13 mouse cellular contexts compared by ENCODE assay signal in genomic region chr13:71734261-71734660, GRCm38 (mm10).
A peak's percentile ranks its signal among the peaks of the same experiment; 100 is the strongest.
DNase-seq lines count a peak whose midpoint lies in the region; ATAC-seq lines count a peak whose summit lies in the region.
"Had no signal": no experiment of that assay in that cellular context is flagged by ENCODE, and none has a peak within 500 bp of the region (broad histone marks: within the 10 kb centered on the region; RNA-seq: fewer than 3 reads in every experiment).

No protein-coding gene starts in this region.

- H3K9ac ChIP-seq in kidney, embryonic 16.5 days (replicated peaks; ENCODE audit: low read length), result no peak overlapping the region
- H3K9ac ChIP-seq in forebrain, embryonic 12.5 days, result no peak overlapping the region

- no peaks in the 10 kb centered on the region for H3K4me1 ChIP-seq in kidney, embryonic 16.5 days (ENCODE audit: insufficient read depth, low read length)
- H3K4me1 ChIP-seq in forebrain, embryonic 12.5 days, result peaks cover 4% of the 10 kb centered on the region; the same call in 1 of the 2 replicates

- H3K4me2 ChIP-seq in kidney, embryonic 16.5 days (replicated peaks; ENCODE audit: low read depth, low read length), result no peak overlapping the region
- H3K4me2 ChIP-seq in forebrain, embryonic 12.5 days, result no peak overlapping the region

- H3K9me3 ChIP-seq in kidney, embryonic 16.5 days (ENCODE audit: low read length), result no peaks in the 10 kb centered on the region
- H3K9me3 ChIP-seq in forebrain, embryonic 12.5 days, result no peaks in the 10 kb centered on the region

- H3K27ac ChIP-seq in kidney, embryonic 16.5 days (ENCODE audit: low read length), result no peak overlapping the region
- H3K27ac ChIP-seq in forebrain, embryonic 12.5 days, result no peak overlapping the region

- H3K4me3 ChIP-seq in kidney, embryonic 16.5 days (ENCODE audit: low read length), result no peak overlapping the region
- H3K4me3 ChIP-seq in forebrain, embryonic 12.5 days (replicated peaks), result no peak overlapping the region
- H3K4me3 ChIP-seq: gastrocnemius, adult 2 months had no signal

- peak; percentile 51 for DNase-seq in kidney, adult 11 months
- DNase-seq in kidney, postnatal 10 days, result peak; percentile 14
- peak; percentile 9 to 38 for DNase-seq in lung, adult 18-20 months
- peak; percentile 14 for DNase-seq in mesoderm, embryonic 11.5 days (ENCODE audit: low read depth, low spot score)
- no peak for DNase-seq in cerebellum, postnatal 4 days (ENCODE audit: low spot score in 2 of 2)
- DNase-seq: adrenal gland, postnatal 25 days; gastrocnemius, adult 2 months; midbrain, embryonic 14.5 days had no signal

- no peaks in the 10 kb centered on the region for H3K27me3 ChIP-seq in kidney, embryonic 16.5 days (ENCODE audit: insufficient read depth, low read length)
- H3K27me3 ChIP-seq in forebrain, embryonic 12.5 days, result peaks cover 4% of the 10 kb centered on the region; the same call in 1 of the 2 replicates

- no peak for ATAC-seq in kidney, embryonic 16.5 days (ENCODE audit: low FRiP score, low TSS enrichment)
- no peak for ATAC-seq in frontal cortex, adult (ENCODE audit: low TSS enrichment)
- no peak for ATAC-seq in forebrain, embryonic 12.5 days (ENCODE audit: low FRiP score)
- ATAC-seq: intestine, postnatal 0 days had no signal

- WGBS in kidney, embryonic 16.5 days, result 13% methylated on average over 12 of the region's 12 CpGs
- WGBS in forebrain, embryonic 12.5 days, result 44% methylated on average over 12 of the region's 12 CpGs

- H3K36me3 ChIP-seq in kidney, embryonic 16.5 days (ENCODE audit: insufficient read depth, low read length), result no peaks in the 10 kb centered on the region
- no peaks in the 10 kb centered on the region for H3K36me3 ChIP-seq in forebrain, embryonic 12.5 days (replicated peaks)
- H3K36me3 ChIP-seq: G1E had no signal

Comparison
In these comparisons a context has a peak if more than half of its experiments do, and no peak if none do; other contexts are left out.
1. DNase-seq: peak in kidney, adult 11 months (single experiment), kidney, postnatal 10 days (single experiment), lung, adult 18-20 months (2 of 2) and mesoderm, embryonic 11.5 days (single experiment); none in cerebellum, postnatal 4 days (0 of 2).